Mouse (Mus musculus): ENCODE results near the gene Ephx1.

- TF ChIP-seq CTCF (IDR thresholded peaks at IDR 0.05; ENCODE audit: low read depth): no peak
- no peak for TF ChIP-seq EP300 (optimal IDR thresholded peaks at IDR 0.05)
These were observed 32.2 kb upstream of the Ephx1 start for GRCm38 (mm10) chr1:181052898-181053297.
